Mouse (Mus musculus): Measurements from ENCODE around the gene Ggnbp2.

DNA sequence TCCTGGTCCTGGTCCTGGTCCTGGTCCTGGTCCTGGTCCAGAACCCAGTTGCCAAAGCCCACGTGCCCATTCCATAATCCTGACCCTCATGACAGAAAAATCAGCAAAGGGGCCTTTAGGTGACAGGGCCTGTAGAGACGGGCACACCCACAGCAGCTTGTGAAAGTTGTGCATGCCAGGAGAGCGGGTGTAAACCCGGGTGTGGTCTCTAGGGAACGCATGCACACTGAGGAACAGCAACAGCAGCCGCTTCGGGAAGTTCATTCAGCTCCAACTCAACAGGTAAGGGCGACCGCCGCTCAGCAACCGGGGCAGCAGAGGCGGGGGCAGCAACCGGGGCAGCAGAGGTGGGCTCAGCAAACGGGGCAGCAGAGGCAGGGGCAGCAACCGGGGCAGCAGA, 22.5 kb upstream of the Ggnbp2 start:
- no peak for TF ChIP-seq CTCF (IDR thresholded peaks at IDR 0.05; ENCODE audit: insufficient read depth, low read length)
- TF ChIP-seq POLR2A (IDR thresholded peaks at IDR 0.05; ENCODE audit: borderline replicate concordance, extremely low read depth, low read depth, low read length), result no peak
